Mouse (Mus musculus) adrenal gland, adult (tissue): ENCODE data around the gene Pygo2.
"Not testable (repeated sequence)": the region's sequence is repeated elsewhere in the genome, so short reads cannot be mapped to it uniquely, and the experiment has no call there.

Source experiments
- DNase-seq, 2 experiments: peaks; one replicate each; pipeline ENCODE4 v3.0.0; 2022 to 2023; ENCODE audit warnings: low spot score in 1 of 2; ENCODE audit not compliant: inconsistent age in 2 of 2

Pygo2 gene

GRCm38 (mm10) chr3:89418861-89419250, 11.2 kb upstream of the Pygo2 start:
- peak; percentile 88 to 97 for DNase-seq

GRCm38 (mm10) chr3:89419571-89419970, 10.4 kb upstream of the Pygo2 start:
- peak; percentile 66 to 92 for DNase-seq

GRCm38 (mm10) chr3:89419981-89420380, 10.0 kb upstream of the Pygo2 start:
- no peak for DNase-seq

- DNase-seq = no peak
These were observed 9.6 kb upstream of the Pygo2 start for GRCm38 (mm10) chr3:89420421-89420820.

- peak; percentile 89 to 93 for DNase-seq
These were observed 8.8 kb upstream of the Pygo2 start for GRCm38 (mm10) chr3:89421002-89421774.

- DNase-seq = peak; percentile 46 to 67
These were observed 8.1 kb upstream of the Pygo2 start for GRCm38 (mm10) chr3:89421810-89422473.

GRCm38 (mm10) chr3:89422556-89423205, 7.3 kb upstream of the Pygo2 start:
- DNase-seq = no peak

GRCm38 (mm10) chr3:89424416-89425140, 5.4 kb upstream of the Pygo2 start:
- no peak for DNase-seq

GRCm38 (mm10) chr3:89425141-89425525, 4.9 kb upstream of the Pygo2 start:
- DNase-seq = no peak

GRCm38 (mm10) chr3:89425876-89426275, 4.1 kb upstream of the Pygo2 start:
- no peak for DNase-seq

- DNase-seq = not testable (repeated sequence)
These were observed 993 bp upstream of the Pygo2 start for GRCm38 (mm10) chr3:89429021-89429420.

GRCm38 (mm10) chr3:89432606-89433005, 2.6 kb downstream of the Pygo2 start:
- no peak for DNase-seq

GRCm38 (mm10) chr3:89434532-89434931, 4.5 kb downstream of the Pygo2 start:
- DNase-seq = no peak

- no peak for DNase-seq
These were observed 5.0 kb downstream of the Pygo2 start for GRCm38 (mm10) chr3:89435041-89435440.

- peak; percentile 77 to 92 for DNase-seq
These were observed 6.4 kb downstream of the Pygo2 start, which contains the start of gene Pbxip1 for GRCm38 (mm10) chr3:89436176-89437113. Pbxip1 (plus strand) TSS chr3:89436706.

- peak in 1 of 2 experiments; percentile 73 for DNase-seq
These were observed 7.3 kb downstream of the Pygo2 start for GRCm38 (mm10) chr3:89437269-89437668.

- DNase-seq = peak in 1 of 2 experiments; percentile 62
These were observed 10.7 kb downstream of the Pygo2 start for GRCm38 (mm10) chr3:89440691-89441090.

GRCm38 (mm10) chr3:89448720-89449537, 18.9 kb downstream of the Pygo2 start:
- DNase-seq = peak; percentile 73 to 89

GRCm38 (mm10) chr3:89449541-89449940, 19.5 kb downstream of the Pygo2 start:
- peak; percentile 78 to 91 for DNase-seq
